Mouse (Mus musculus) neural tube, embryonic 12.5 days (tissue): Measurements from ENCODE around the gene Phf11c. TPM values are rescaled to one million over a fixed set of nuclear protein-coding genes. Genes with fewer than 3 reads are reported as not detected.
"Not testable (repeated sequence)": the region's sequence is repeated elsewhere in the genome, so short reads cannot be mapped to it uniquely, and the experiment has no call there.

Experiments
- ATAC-seq: fragments of 200-750 bp; cut with Nextera tagmentation; 2 replicates; pipeline ENCODE4 v1.8.0; 2017; ENCODE audit warnings: low read depth, mild to moderate bottlenecking, moderate TSS enrichment, moderate library complexity; ENCODE audit not compliant: low FRiP score
- H3K27ac ChIP-seq: fragments of 300-500 bp; sonication (generic); 2 replicates; pipeline ENCODE4 v1.5.1; 2016
- H3K27me3 ChIP-seq: fragments of 300-500 bp; sonication (generic); replicated peaks from 2 replicates; pipeline ENCODE4 v1.6.1; 2016; ENCODE audit warnings: mild to moderate bottlenecking
- H3K36me3 ChIP-seq: fragments of 300-500 bp; sonication (generic); 2 replicates; pipeline ENCODE4 v1.6.1; 2016; ENCODE audit warnings: mild to moderate bottlenecking
- H3K4me1 ChIP-seq: fragments of 300-500 bp; sonication (generic); 2 replicates; pipeline ENCODE4 v1.6.1; 2016
- H3K4me2 ChIP-seq: fragments of 300-500 bp; sonication (generic); replicated peaks from 2 replicates; pipeline ENCODE4 v1.6.1; 2016; ENCODE audit warnings: mild to moderate bottlenecking
- H3K4me3 ChIP-seq: fragments of 300-500 bp; sonication (generic); 2 replicates; pipeline ENCODE4 v1.5.1; 2016
- H3K9ac ChIP-seq: fragments of 300-500 bp; sonication (generic); 2 replicates; pipeline ENCODE4 v1.6.1; 2016; ENCODE audit warnings: mild to moderate bottlenecking
- H3K9me3 ChIP-seq: fragments of 300-500 bp; sonication (generic); 2 replicates; pipeline ENCODE4 v1.6.1; 2016; ENCODE audit warnings: mild to moderate bottlenecking
- WGBS: fragments of 180-500 bp; shearing (Covaris S2); methylation state at CpG from one replicate; pipeline ENCODE4 v1.1.7; 2016; 5-methylcytosine and 5-hydroxymethylcytosine counted together
- polyA plus RNA-seq: library from polyadenylated mRNA; unstranded; fragments of >200 nt; fragmentation: Nextera tagmentation; extraction: Ambion mirVana; gene quantifications from 2 replicates; pipeline ENCODE4 v1.2.1, GENCODE M21; 2016

Phf11c gene
- polyA plus RNA-seq, 1 experiment from 2014 or later: 0.44 TPM

GRCm38 (mm10) chr14:59396999-59397398 is 1.8 kb upstream of the Phf11c start:
- Histone ChIP-seq H3K4me3 (no peak overlapping the region), H3K27ac (no peak overlapping the region), H3K9ac (no peak overlapping the region), H3K4me2 (no peak overlapping the region), H3K4me1 (no peaks in the 10 kb centered on the region), H3K9me3 (no peaks in the 10 kb centered on the region), H3K36me3 (peaks cover 9% of the 10 kb centered on the region; the same call in 1 of the 2 replicates), H3K27me3 (no peaks in the 10 kb centered on the region)
- 87% methylated on average over 2 of the region's 2 CpGs for WGBS
- ATAC-seq: no peak

GRCm38 (mm10) chr14:59390181-59390580 is 5.0 kb downstream of the Phf11c start:
- H3K4me2 ChIP-seq, H3K27me3 ChIP-seq, ATAC-seq, H3K9me3 ChIP-seq, H3K27ac ChIP-seq, H3K36me3 ChIP-seq, H3K9ac ChIP-seq, H3K4me1 ChIP-seq, H3K4me3 ChIP-seq: not testable (repeated sequence)
- WGBS: 79% methylated on average over 4 of the region's 4 CpGs

- 77% methylated on average over 1 of the region's 1 CpGs for WGBS
- Histone ChIP-seq H3K27ac (no peak overlapping the region), H3K4me1 (no peaks in the 10 kb centered on the region), H3K27me3 (no peaks in the 10 kb centered on the region), H3K4me2 (no peak overlapping the region), H3K36me3 (no peaks in the 10 kb centered on the region), H3K4me3 (no peak overlapping the region), H3K9ac (no peak overlapping the region), H3K9me3 (no peaks in the 10 kb centered on the region)
- ATAC-seq: no peak
These were observed 5.6 kb downstream of the Phf11c start for GRCm38 (mm10) chr14:59389532-59389931.

DNA sequence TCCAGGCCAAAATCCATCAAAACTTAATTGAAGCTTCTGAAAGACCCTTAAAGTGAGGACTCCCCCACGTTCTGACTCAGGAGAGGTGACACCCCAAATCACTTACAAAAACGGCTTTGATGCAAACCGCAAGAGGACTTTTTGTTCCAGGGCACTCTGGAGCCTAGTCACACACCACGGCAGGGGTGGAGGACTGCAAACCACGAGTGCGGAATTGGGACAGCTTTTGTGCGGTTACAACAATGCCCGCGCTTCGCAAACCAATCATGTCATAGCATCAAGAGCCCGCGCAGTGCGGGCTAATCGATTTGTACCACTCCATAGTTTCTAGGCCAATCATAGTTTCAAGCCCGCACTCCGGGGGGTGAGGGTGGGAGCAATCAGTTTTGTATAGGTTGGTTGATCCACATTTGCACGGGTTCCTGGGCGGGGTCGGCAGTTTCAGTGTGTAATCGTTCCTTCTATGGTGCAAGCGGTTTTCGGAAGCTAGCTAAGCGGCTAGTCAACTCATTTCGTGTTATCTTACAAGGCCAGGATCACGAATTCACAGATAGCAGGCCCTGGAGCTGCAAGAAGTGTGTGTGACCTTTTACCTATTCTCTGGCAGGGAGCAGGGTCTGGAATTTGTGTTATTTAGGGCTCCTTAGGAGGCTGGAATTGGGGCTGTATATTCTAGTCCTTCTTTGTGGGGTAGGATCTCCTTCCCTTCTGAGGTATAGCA is 24.7 kb downstream of the Phf11c start:
- H3K4me2 ChIP-seq: no peak overlapping the region
- no peak overlapping the region for H3K27ac ChIP-seq
- H3K36me3 ChIP-seq: no peaks in the 10 kb centered on the region
- peaks cover 17% of the 10 kb centered on the region; the same call in 1 of the 2 replicates for H3K9me3 ChIP-seq
- WGBS: 92% methylated on average over 25 of the region's 25 CpGs
- no peaks in the 10 kb centered on the region for H3K4me1 ChIP-seq
- no peak overlapping the region for H3K9ac ChIP-seq
- no peak for ATAC-seq
- no peak overlapping the region for H3K4me3 ChIP-seq
- no peaks in the 10 kb centered on the region for H3K27me3 ChIP-seq

GRCm38 (mm10) chr14:59366386-59367105 is 28.6 kb downstream of the Phf11c start:
- H3K9ac ChIP-seq: no peak overlapping the region
- whole genome bisulfite sequencing: 86% methylated on average over 8 of the region's 8 CpGs
- H3K4me1 ChIP-seq: no peaks in the 10 kb centered on the region
- no peak overlapping the region for H3K27ac ChIP-seq
- H3K9me3 ChIP-seq: peaks cover 14% of the 10 kb centered on the region; the same call in 1 of the 2 replicates
- H3K4me3 ChIP-seq: no peak overlapping the region
- no peak for ATAC-seq
- no peaks in the 10 kb centered on the region for H3K27me3 ChIP-seq
- no peak overlapping the region for H3K4me2 ChIP-seq
- no peaks in the 10 kb centered on the region for H3K36me3 ChIP-seq

DNA sequence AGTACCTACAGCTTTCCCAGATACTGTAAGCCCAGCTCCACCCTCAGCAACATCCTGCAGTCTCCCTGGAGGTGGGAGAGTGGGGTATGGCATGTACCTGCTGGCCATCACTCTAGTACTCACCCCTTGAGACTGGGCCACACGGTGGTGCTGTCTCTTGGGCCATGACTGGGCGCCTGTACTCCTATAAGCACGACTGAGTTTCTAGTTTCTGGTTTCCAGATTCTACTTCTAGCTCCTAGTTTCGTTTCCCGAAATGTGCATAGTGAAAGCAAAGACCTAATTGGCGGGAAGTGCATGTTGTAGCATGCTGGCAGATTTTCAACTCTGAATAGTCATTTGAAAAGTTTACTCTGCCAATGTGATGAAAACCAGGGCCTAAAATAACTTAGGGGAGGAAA is 29.9 kb downstream of the Phf11c start, which contains the start of gene Phf11d:
Gene Phf11d (minus strand): TSS at position 227 of the 401 bp plus-strand sequence.
- H3K27ac ChIP-seq: no peak within 1 kb of the TSS
- 86% methylated on average over 6 of the region's 6 CpGs for WGBS
- no peaks in the 10 kb centered on the region for H3K27me3 ChIP-seq
- no peak within 1 kb of the TSS for H3K4me3 ChIP-seq
- no peaks in the 10 kb centered on the region for H3K4me1 ChIP-seq
- no peak within 1 kb of the TSS for H3K9ac ChIP-seq
- peaks cover 1% of the 10 kb centered on the region; the same call in 1 of the 2 replicates for H3K9me3 ChIP-seq
- no peaks in the 10 kb centered on the region for H3K36me3 ChIP-seq
- no peak for ATAC-seq
- no peak within 1 kb of the TSS for H3K4me2 ChIP-seq

GRCm38 (mm10) chr14:59341189-59341588 is 54.0 kb downstream of the Phf11c start, which contains the start of gene Phf11b:
Phf11b (minus strand) TSS chr14:59341351.
- WGBS: 82% methylated on average over 1 of the region's 1 CpGs
- H3K27ac ChIP-seq, H3K27me3 ChIP-seq, H3K4me3 ChIP-seq, H3K4me2 ChIP-seq, H3K36me3 ChIP-seq, H3K9ac ChIP-seq, H3K4me1 ChIP-seq, ATAC-seq, H3K9me3 ChIP-seq: not testable (repeated sequence)

- 100% methylated on average over 1 of the region's 1 CpGs for WGBS
- Histone ChIP-seq H3K9me3 (no peaks in the 10 kb centered on the region), H3K27ac (no peak overlapping the region), H3K4me1 (no peaks in the 10 kb centered on the region), H3K9ac (no peak overlapping the region), H3K4me2 (no peak overlapping the region), H3K4me3 (no peak overlapping the region), H3K27me3 (no peaks in the 10 kb centered on the region), H3K36me3 (no peaks in the 10 kb centered on the region)
- ATAC-seq: no peak
These were observed 55.6 kb downstream of the Phf11c start for GRCm38 (mm10) chr14:59339541-59339940.

DNA sequence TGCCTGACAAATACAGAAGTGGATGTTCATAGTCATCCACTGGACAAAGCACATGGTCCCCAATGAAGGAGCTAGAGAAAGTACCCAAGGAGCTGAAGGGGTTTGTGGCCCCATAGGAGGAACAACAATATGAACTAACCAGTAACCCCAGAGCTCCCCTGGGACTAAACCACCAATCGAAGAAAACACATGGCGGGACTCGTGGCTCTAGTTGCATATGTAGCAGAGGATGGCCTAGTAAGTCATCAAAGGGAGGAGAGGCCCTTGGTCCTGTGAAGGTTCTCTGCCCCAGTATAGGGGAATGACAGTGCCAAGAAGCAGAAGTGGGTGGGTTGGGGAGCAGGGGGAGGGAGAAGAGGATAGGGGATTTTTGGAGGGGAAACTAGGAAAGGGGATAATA is 59.1 kb downstream of the Phf11c start:
- not testable (repeated sequence) for H3K4me3 ChIP-seq, H3K4me1 ChIP-seq, H3K4me2 ChIP-seq, H3K27ac ChIP-seq, H3K9me3 ChIP-seq, H3K36me3 ChIP-seq, H3K9ac ChIP-seq, ATAC-seq, H3K27me3 ChIP-seq
- WGBS: 100% methylated on average over 3 of the region's 3 CpGs

Other genes with a start within 250 kb of the Phf11c start
- not detected in 2 replicates for gene Gm5142, start 216.6 kb downstream of the Phf11c start, polyA plus RNA-seq
- 98.8 and 100 TPM in 2 replicates for gene Rcbtb1, start 194.2 kb downstream of the Phf11c start, polyA plus RNA-seq
- gene Gm6904, start 135.2 kb downstream of the Phf11c start, polyA plus RNA-seq: not detected in 2 replicates
- not detected in 2 replicates for gene Phf11a, start 97.9 kb downstream of the Phf11c start, polyA plus RNA-seq
- 0.33 and 0.51 TPM in 2 replicates for gene Phf11b, start 54.0 kb downstream of the Phf11c start, polyA plus RNA-seq
- gene Phf11d, start 29.9 kb downstream of the Phf11c start, polyA plus RNA-seq: 0.31 and 0.55 TPM in 2 replicates
- gene Setdb2, start 45.5 kb upstream of the Phf11c start, polyA plus RNA-seq: 10.1 and 12.1 TPM in 2 replicates
- gene Cab39l, start 45.6 kb upstream of the Phf11c start, polyA plus RNA-seq: 26.9 and 30.6 TPM in 2 replicates
- gene Cdadc1, start 202.6 kb upstream of the Phf11c start, polyA plus RNA-seq: 32.6 and 34.9 TPM in 2 replicates
- 20.0 and 21.6 TPM in 2 replicates for gene Shisa2, start 229.9 kb upstream of the Phf11c start, polyA plus RNA-seq